Mouse (Mus musculus) spleen, adult 12 weeks (tissue): Measurements from ENCODE around the gene Il16.
"Not testable (repeated sequence)": the region's sequence is repeated elsewhere in the genome, so short reads cannot be mapped to it uniquely, and the experiment has no call there.

ENCODE experiments used
- DNase-seq: peaks from one replicate; pipeline ENCODE4 v3.0.0; 2022; ENCODE audit warnings: low spot score

The Il16 gene

GRCm38 (mm10) chr7:83735108-83735781, 10.3 kb downstream of the Il16 start:
- no peak for DNase-seq

GRCm38 (mm10) chr7:83734671-83735082, 10.8 kb downstream of the Il16 start:
- DNase-seq, result no peak

- DNase-seq, result no peak
Measured at GRCm38 (mm10) chr7:83734246-83734645, 11.3 kb downstream of the Il16 start.

- no peak for DNase-seq
Measured at GRCm38 (mm10) chr7:83732781-83733180, 12.7 kb downstream of the Il16 start.

- no peak for DNase-seq
Measured at GRCm38 (mm10) chr7:83731961-83732666, 13.4 kb downstream of the Il16 start.

- no peak for DNase-seq
Measured at GRCm38 (mm10) chr7:83731297-83731696, 14.2 kb downstream of the Il16 start.

- DNase-seq, result no peak
Measured at GRCm38 (mm10) chr7:83726936-83727632, 18.4 kb downstream of the Il16 start.

- no peak for DNase-seq
Measured at GRCm38 (mm10) chr7:83725801-83726200, 19.7 kb downstream of the Il16 start.

GRCm38 (mm10) chr7:83724541-83724940, 21.0 kb downstream of the Il16 start:
- DNase-seq, result no peak

GRCm38 (mm10) chr7:83723954-83724353, 21.6 kb downstream of the Il16 start:
- no peak for DNase-seq

- no peak for DNase-seq
Measured at GRCm38 (mm10) chr7:83723221-83723620, 22.3 kb downstream of the Il16 start.

GRCm38 (mm10) chr7:83722485-83722884, 23.0 kb downstream of the Il16 start:
- no peak for DNase-seq

- DNase-seq, result no peak
Measured at GRCm38 (mm10) chr7:83720231-83720630, 25.3 kb downstream of the Il16 start.

GRCm38 (mm10) chr7:83717021-83717725, 28.4 kb downstream of the Il16 start:
- DNase-seq, result no peak

- no peak for DNase-seq
Measured at GRCm38 (mm10) chr7:83713639-83714038, 31.9 kb downstream of the Il16 start.

- not testable (repeated sequence) for DNase-seq
Measured at GRCm38 (mm10) chr7:83711676-83712259, 33.8 kb downstream of the Il16 start.

GRCm38 (mm10) chr7:83703046-83703775, 42.3 kb downstream of the Il16 start:
- DNase-seq, result no peak

- no peak for DNase-seq
Measured at GRCm38 (mm10) chr7:83699066-83699745, 46.3 kb downstream of the Il16 start.

- DNase-seq, result no peak
Measured at GRCm38 (mm10) chr7:83695449-83696212, 49.9 kb downstream of the Il16 start.
